Mouse (Mus musculus): ENCODE results near the gene Sidt1.

Gene Sidt1

DNA sequence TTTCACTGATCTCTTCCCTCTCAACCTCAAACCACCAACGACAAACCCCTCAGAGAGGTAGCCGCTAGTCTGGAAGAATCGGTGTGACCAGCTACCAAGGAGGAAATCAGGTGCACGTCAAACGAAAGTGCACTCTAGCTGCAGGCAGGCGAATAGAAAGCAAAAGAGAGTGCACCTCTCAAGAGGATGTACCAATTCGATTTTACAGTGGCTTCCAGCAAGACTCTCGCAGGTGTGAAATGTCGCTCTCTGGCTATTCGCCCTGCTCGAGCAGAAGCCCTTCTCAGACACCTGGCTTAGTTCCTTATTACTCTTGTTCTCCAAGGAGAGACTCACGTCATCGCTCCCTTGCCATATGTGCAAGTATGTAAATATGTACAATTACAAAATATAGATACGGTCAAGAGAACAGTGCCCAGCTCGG is at the start of gene Sidt1:
Gene Sidt1, minus strand, starts transcription at position 336 of the 424 bp plus-strand sequence.
- DNase-seq: peak in 1 of 2 experiments; percentile 63

DNA sequence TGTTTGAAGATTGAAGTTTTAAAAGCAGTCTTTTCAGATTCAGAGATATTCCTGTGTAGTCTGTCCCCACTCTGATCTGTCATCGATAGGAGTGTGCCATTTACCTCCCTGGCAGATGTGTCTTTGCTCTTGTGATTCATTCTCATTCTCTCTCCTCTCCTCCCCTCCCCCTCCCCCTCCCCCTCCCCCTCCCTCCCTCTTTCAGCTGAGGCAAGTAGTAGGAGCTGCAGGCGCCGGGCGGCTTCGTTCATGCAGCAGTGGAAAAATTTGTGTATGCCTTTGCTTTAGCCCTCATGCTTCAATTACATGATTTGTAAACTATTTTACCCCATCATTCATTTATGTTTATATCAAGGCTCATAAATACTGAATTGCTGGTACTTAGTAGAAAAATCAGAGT is 48.6 kb upstream of the Sidt1 start:
- DNase-seq: no peak

DNA sequence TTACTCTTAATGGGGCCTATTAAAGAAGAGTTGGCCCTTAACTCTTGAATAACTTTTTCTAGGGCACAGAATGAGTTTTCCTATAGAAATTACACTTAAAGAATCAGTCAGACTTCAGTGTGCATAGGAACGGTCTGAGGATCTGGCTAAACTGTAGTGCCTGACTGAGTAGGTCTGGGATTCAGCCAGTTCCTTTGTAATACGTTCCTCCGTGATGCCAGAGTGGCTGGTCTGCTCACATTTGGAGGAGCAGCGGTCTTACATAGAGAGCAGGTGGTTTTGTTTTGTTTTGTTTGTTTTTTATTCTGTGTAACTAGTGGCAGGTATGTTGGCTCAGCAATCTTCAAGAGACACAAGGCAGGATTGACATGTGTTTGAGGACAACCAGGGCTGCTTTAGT is 47.0 kb upstream of the Sidt1 start:
- no peak for DNase-seq

DNA sequence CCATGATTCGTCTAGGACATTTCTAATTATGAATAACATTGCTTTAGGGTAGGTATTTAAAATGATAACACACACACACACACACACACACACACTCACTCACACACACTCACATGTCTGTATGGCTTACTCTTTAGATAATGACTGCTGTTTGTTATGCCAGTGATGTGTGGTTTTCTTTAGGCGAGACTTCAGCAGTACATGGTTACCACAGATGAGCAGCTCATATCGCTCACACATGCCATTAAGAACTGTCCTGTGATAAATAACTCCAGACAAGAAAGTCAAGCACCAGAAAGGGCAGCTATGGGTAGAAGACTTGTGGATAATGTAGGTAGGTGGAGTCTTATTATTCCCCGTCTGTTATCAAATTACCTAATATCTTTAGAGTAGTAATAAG is 42.5 kb upstream of the Sidt1 start:
- no peak for DNase-seq

DNA sequence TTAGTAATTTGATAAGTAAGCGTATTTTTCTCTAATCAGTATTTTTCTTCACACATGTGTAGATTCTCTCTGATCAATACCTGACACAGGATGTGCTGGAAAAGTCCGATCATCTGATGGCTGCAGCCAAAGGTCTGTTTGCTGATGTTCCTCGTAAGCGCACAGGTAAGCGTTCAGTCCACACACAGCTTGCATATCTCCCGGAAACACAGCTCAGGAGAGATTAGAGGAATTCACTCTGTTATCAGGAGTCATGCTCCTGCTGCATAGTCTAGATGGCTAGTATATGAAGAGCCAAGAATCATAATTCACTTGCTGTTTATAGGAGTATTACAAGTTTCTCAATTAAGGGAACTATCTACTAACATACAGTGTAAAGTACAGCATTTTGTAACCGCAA is 32.5 kb upstream of the Sidt1 start:
- DNase-seq: no peak

DNA sequence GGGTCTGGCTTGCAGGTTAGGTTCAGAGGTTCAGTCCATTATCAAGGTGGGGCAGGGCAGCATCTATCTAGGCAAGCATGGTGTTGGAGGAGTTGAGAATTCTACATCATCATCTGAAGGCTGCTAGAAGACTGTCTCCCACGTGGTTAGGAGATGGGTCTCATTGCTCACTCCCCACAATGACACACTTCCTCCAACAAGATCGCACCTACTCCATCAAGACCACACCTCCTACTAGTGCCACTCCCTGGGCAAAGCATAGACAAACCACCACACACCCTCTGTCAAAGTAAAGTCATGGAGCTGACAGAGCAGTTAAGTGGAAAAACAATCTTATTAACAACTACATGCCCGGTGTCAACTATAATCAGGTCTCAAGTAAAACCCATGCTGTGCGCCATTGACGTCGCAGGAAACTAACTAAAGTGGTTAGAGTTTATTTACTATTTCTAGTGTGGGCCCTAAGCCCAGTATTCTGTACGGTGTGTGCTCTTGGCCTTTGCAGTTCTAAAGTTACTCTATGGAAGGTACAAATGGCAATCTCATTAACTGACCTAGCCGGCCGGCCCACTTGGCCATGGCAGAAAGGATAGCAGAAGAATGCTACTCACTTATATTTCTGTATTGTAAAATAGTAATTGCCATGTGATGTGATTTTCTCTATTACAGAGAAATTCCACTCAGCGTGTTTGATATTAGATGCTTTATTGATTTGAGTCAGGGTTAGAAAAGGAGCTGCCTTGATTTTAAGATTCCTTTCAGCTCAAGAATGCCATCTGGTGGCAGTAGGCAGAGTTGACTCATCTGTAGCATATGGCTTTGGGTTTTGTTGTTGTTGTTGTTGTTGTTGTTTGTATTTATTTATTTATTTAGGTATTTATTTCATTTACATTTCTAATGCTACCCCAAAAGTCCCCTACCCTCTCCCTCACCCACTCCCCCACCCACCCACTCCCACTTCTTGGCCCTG is 29.2 kb upstream of the Sidt1 start:
- DNase-seq: peak; percentile 56 to 68

DNA sequence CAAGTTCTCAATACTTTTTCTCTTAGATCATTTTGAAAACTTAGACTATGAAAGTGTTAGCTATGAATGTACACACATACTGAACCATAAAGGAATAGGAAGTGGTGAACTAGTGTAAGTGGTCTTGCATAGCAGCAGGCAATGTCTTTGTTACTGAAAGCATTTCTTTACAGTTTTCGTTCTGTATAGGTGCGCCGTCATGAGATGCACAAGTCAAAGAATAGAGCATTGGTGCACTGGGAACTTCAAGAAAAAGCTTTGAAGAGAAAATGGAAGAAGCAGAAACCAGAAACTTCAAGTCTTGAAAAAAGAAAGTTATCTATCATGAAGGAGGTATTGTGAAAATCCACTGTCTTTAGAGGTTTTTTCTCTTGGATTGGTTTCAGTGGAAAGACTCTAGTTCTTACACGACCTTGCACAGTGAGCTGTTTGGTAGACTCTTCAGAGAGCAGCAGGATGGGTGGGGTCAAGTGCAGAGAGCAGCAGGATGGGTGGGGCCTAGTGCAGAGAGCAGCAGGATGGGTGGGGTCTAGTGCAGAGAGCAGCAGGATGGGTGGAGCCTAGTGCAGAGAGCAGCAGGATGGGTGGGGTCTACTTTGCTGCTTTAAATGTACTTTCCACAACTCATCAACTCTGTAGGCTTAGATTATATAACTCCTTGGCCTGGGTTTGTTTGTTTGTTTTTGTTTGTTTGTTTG is 24.7 kb upstream of the Sidt1 start:
- DNase-seq: peak; percentile 22 to 24

DNA sequence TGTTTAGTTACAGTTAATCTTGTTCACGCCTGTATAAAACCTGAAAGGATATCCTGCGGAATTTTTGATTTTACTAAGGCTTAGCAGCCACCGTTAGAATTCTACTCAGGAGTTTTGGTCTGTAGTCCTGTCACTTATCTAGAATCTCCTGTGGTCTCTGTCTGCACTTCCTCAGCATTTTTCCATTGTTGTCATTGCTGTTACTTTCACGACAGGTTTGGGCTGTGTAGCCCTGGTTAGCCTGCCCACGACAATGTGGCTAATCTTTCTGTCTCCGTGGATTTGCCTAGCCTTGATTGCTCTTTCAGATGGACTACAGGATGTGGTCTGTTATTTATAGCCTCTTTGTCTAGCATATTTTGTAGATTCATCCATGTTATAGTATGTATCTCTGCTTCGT is 23.3 kb upstream of the Sidt1 start:
- DNase-seq: no peak

DNA sequence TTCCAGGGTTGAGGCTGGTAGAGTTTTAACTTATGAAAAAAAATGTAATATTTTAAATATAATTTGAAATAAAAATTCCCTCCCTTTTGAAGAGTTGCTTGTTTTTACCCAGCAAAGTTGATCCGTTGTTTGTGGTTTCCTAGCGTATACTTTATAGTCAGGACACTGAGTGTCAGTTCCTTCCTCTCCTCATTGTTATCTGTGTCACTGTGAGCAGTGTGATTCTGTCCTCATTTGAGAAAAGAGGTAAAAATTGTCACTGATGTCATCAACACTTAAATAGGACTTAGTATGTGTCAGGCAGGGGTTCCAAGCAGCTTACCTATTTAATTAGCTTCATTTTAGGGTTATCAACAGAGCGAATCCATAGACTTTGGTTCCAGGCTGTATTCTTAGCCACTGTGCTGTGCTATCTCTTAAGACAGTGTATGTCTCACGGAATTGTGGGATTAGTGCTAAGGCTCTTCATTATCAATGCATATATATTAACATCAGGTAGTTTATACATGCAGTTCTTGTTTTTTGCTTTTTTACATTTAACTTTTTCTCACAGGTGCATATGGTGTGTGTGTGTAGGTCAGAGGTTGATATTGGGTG is 16.9 kb upstream of the Sidt1 start:
- no peak for DNase-seq

DNA sequence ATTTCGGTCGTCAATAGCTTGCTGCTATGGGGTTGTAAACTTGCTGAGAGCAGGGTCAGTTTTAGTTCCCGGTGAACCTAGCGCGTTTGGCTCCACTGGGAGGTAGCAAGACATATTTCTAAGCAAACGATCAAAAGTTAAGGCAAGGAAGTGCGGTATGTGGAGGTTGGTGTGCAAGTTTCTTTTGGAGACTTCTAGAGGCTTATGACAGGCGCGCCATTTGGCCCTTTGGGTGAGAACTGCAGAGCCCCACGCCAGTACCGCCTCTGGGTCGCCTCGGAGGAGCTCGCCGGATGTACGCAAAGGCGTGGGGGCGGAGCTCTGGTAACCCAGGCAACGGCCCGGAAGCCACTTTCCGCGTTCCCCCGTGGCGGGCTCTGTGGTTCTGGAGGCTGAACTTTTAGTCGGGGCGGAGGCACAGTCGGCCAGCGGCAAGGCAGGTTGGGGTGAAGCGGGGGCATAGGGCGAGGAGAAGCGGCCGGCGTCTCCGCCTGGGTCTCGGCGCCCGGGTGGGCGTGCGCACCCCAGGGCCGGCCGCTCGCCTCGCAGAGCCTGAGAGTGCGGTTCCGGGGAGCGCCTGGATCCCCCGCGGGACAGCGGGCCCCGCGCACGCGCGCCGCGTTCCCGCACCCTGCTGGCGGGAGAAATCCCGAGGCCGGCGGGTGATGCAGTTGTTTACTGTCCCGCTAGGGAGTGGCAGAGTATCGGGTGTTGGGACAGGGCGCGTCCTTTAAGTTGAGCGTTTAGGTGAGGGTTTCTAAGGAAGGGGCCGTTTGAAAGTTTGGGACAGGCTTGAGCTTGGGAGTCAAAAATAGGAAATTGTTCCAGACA is 14.3 kb upstream of the Sidt1 start, which contains the start of gene Spice1:
Gene Spice1, plus strand, starts transcription at position 51 of the 831 bp plus-strand sequence.
- peak; percentile 97 to 98 for DNase-seq

DNA sequence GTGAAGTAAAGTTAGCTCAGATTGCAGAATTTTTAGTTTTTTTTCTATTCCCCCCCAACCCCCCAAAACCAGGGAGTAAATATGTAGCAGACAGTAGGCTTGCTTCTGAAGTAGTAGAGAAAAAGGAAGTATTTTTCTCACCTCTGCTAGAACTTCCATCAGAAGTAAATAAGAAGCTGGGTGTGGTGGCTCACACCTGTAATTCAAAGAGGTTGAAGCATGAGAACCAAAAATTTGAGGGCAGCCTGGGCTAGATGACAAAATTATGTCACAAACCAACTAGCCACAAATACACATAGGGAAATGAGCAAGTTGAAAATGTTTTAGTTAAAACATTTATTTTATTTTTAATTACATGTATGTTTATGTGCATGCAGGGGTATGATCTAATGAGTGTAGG is 4.5 kb upstream of the Sidt1 start:
- no peak for DNase-seq

DNA sequence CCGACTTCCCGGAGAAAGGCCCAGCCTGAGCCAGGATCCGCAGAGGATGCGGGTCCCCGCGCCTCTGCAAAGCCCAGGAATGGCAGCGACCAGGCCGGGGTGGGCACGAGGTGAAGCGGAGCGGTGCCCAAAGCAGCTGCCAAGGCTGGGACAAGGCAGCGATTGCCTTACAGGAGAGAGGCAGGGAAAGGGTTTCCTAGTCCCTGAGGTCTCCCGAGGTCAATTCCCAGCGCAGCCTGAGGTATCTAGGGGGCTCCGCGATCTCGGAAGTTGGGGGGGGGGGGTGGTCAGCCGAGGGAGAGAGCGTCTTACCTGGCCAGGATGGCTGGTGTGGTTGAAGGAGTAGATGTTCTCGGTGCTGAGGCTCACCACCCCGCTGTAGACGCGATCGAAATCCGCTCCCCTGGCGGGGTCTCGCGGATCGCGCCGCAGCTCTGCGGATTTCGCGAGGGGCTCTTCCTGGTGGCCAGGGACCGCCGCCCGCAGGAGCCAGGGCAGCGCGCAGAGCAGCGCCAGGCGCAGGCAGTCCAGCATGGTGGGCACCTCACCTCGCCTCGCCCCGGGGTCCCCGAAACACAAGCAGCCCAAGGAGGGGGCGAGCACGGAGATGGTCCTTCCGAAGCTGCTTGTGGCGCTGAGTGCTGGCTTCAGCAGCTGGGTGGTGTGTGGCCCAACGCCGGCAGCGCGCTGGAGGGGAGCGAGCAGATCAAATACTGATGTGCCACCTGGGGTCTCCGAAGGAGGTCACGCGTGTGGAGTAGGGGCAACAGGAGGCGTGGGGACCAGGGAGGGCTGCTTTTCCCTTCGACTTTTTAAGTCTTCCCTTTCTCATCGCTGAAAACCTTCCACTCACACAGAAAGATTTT is 768 bp downstream of the Sidt1 start:
- DNase-seq: peak; percentile 73 to 74

DNA sequence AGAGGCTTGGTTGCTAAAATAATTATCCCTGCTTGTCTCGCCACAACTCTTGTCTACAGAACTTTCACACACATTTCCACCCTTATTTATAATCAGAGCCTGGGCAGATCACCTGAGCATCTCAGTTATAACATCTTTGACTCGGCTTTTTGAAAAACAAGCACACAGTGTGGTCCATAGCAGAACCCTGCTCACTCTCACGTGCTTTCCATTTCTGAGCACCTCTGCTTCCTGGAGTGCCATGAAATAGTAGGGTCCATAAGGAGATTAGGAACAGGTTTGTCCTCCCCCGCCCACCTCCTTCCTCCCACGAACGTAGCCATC is 1.4 kb downstream of the Sidt1 start:
- DNase-seq: no peak

DNA sequence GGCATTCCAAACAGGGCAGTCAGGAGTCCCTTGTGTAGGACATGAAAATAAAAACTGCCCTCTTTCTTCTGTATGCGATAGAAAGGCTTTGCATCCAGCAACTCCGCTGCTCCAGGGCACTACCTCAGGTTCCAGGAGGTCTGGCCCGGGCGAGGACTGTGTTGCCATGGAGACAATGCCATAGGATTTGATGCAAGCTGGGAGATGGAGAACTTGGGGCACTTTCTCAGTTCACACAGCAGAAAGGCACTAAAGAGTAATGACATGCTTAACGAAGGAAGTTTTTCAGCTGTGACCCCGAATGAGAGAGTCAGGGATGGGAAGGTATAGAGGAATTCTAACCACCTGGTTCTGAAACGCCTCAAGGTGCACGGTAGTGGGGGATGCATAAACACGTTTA is 1.8 kb downstream of the Sidt1 start:
- peak; percentile 32 to 45 for DNase-seq

DNA sequence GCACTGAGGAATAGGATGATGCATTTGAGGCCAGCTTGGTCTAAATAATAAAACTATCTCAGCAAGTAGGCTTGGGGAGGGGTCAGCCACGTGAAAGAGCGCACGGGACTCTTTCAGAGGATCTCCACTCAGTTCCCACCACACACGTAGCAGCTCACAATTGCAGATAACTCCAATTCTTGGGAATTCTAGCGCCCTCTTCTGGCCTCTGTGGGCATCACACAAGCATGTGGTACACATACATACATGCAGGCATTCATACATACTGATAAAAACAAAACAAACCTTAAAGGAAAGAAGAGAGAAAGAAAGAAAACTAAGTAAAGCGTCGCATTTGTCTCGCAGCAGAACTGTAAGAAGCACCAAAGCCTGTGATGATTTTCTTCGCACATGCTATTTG is 2.3 kb downstream of the Sidt1 start:
- peak; percentile 44 to 52 for DNase-seq

DNA sequence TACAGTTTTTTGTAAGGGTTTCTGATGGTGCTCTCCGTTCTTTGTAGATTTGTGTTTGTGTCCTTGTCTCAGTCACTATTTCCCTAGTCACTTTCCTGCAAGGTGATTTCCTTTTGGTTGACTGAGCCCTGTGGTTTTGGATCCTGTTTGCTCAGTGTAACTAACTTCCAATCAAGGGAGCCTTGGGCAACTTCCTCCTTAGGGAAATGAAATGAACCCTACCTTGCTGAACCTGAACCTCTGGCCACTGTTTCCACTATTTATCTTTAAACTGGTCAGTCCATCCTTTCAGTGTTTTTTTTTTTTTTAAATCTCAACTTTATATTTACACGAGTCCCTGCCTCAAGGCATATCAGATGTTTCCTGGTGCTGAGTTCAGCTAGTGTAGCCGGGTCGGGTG is 4.4 kb downstream of the Sidt1 start:
- no peak for DNase-seq

DNA sequence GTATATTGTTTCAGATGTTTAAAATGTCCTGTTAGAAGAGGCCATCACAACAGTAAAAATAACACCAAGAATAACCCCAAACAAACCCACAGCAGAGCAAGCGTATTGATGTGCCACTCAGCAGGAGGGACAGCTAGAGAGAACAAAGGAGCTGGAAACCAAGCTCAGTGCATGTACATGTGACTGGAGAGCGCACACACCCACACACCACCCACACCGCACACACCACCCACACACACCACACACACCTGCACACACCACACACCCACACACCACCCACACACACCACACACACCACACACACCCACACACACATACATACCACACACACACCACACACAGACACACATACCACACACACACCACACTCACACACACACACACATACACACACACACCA is 12.8 kb downstream of the Sidt1 start:
- DNase-seq: peak in 1 of 2 experiments; percentile 5

DNA sequence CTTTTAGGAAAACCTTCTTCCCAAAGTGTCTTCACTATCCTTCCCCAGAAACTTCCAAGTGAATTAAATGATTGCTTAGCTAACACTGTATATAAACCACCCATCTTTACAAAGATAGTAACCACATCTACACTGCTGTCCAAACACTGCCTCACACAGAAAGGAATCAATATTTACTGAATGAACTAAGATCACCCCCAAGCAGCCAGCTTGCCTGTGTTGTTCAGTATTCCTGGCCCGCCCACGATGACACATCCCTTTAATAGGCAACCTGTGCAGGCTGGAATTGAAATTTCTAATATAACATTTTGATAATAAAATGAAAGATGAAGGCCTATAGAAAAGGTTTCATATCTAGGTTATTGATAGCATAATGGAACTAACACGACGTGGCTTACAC is 16.6 kb downstream of the Sidt1 start:
- no peak for DNase-seq

DNA sequence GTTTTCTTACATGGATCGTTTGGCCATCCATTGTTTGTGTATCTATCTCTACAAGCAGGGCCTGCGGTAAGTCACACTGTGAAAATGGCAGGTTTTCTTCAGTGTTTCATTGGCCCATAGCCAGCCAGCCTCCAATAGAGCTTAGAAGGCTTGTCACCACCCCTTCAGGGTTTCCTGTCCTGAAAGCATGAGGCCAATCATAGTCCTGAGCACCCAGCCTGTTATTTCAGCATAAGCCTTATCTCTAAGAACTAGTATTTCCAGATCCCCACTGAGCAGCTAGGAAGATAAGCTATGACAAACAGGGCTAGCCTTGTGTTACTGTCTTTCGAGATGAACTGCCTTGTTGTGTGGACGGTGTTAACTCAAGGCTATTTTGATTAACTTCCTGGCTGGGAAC is 19.6 kb downstream of the Sidt1 start:
- peak; percentile 38 to 43 for DNase-seq

DNA sequence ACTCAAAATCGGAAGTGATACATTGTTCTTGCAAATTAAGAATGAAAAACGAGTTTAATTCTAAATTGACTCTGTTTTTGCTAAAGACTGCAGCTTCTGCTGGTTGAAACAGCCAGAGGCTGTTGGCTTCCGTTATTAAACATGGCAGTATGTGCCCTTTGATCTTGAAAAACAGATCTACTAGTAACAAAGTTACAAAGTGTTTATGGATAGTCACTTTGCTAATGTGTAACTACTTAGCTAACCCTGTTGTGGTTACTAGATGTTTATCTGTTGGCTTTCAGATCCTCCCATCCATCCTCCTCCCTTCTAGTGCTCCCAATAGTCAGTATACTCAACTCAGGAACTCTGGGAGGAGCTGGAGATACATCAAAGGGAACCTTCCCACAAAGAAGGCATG is 27.4 kb downstream of the Sidt1 start:
- DNase-seq: no peak

DNA sequence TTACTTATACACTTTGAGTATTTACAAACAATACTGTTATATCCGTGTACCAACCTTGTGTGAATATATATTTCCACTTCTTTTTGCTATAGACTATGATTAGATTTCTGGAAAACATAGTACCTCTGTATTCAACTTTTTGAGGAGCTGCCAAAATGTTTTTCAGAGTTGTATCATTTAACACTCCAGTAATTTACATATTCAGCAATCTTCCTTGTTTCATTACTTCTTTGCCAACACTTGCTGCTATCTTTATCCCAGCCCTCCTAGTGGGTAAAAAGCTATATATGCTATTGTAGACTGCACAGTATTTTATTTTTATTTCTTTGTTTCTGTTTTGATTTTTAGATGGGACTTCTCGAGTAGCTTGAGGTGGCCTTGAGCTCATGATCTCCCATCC is 29.2 kb downstream of the Sidt1 start:
- DNase-seq: no peak

All from cerebellum, postnatal 10 days (tissue).